Mouse (Mus musculus): ENCODE results near the gene Gigyf1.

- TF ChIP-seq CTCF (conservative IDR thresholded peaks at IDR 0.05; ENCODE audit: insufficient read depth, insufficient read length, low read depth, low read length): no peak
- TF ChIP-seq POLR2A (IDR thresholded peaks at IDR 0.05; ENCODE audit: low read depth, low read length): no peak
These were observed 24.5 kb upstream of the Gigyf1 start for GRCm38 (mm10) chr5:137493831-137494230.

Data from kidney, adult 2 months (tissue).